Mouse (Mus musculus): ENCODE data around the gene Gsg1l. TPM values are rescaled to one million over a fixed set of nuclear protein-coding genes. Genes with fewer than 3 reads are reported as not detected.

Gsg1l gene
- polyA plus RNA-seq, 1 experiment: not detected

DNA sequence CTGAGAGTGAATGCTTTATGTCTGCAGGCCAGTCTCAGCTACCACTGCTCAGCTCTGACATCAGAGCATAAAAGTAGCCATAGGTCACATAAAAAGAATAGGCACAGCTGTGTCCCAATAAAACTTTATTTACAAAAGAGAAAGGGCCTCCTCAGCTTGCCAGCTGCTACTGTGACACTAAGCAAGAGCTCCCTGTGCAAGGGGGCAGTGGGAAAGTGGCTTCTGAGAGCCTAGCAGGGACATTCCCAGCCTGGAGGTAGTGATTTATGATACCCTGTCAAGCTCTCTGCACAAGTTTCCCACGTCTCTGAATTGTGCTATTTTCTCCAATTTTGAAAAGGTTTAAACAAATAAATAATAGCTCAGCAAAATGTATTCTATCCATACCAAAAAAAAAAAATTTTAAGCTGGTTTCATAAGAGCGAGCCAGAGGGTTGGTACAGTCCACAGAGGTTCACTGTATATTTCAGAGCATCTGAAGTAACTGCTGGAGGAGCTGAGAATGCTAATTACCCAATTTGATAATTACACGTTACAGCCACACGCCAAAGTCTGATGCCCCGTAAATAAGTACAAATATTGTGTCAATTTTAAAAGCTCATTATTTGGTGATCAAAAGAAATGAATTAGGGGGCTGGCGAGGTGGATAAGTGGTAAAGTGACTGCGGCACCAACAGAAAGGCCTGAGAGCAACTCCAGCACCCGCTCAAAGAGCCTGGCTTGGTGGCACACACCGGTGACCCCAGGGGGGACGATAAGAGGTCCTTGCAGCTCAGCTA lies 74.9 kb downstream of the Gsg1l start:
- Histone ChIP-seq H3K4me3 (ENCODE audit: low read depth, low read length) (no peak overlapping the region), H3K9ac (ENCODE audit: low read depth, poor library complexity, severe bottlenecking) (no peak overlapping the region), H3K9me3 (replicated peaks; ENCODE audit: control insufficient read depth, insufficient read depth, low read length, poor library complexity, severe bottlenecking) (no peaks in the 10 kb centered on the region), H3K4me1 (ENCODE audit: control insufficient read depth, insufficient read depth, low read length) (no peaks in the 10 kb centered on the region), H3K27ac (ENCODE audit: insufficient read depth, low read length) (no peak overlapping the region), H3K36me3 (ENCODE audit: control insufficient read depth, insufficient read depth, low read length, poor library complexity, severe bottlenecking) (no peaks in the 10 kb centered on the region), H3K27me3 (ENCODE audit: control insufficient read depth, insufficient read depth, low read length, poor library complexity, severe bottlenecking) (no peaks in the 10 kb centered on the region)
- TF ChIP-seq POLR2A (IDR thresholded peaks at IDR 0.05; ENCODE audit: insufficient read depth, low read length) (no peak), EP300 (IDR thresholded peaks at IDR 0.05; ENCODE audit: insufficient read depth, low read depth, low read length) (no peak), CTCF (IDR thresholded peaks at IDR 0.05; ENCODE audit: low read depth, low read length) (no peak)

DNA sequence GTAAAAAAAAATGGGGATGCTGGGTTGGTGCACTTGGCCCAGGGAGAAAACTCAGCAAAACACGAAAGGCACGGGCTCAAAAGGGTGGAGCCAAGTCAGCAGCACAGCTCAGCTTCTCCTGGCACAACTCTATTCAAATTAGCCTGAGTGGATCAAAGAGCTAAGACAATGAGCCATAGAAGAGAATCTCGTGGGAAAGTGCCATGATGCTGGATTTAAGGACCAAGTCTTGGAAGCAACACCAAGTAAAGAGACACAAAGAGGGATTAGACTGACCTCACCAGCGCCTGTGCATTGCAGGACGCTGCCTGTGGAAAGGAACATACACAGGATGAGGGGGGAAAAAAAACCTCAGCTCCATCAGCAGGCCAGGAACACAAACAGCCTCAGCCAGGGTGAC lies 76.9 kb downstream of the Gsg1l start:
- Histone ChIP-seq H3K4me1 (ENCODE audit: control insufficient read depth, insufficient read depth, low read length) (no peaks in the 10 kb centered on the region), H3K9me3 (replicated peaks; ENCODE audit: control insufficient read depth, insufficient read depth, low read length, poor library complexity, severe bottlenecking) (no peaks in the 10 kb centered on the region), H3K27me3 (ENCODE audit: control insufficient read depth, insufficient read depth, low read length, poor library complexity, severe bottlenecking) (no peaks in the 10 kb centered on the region), H3K9ac (ENCODE audit: low read depth, poor library complexity, severe bottlenecking) (no peak overlapping the region), H3K4me3 (ENCODE audit: low read depth, low read length) (no peak overlapping the region), H3K36me3 (ENCODE audit: control insufficient read depth, insufficient read depth, low read length, poor library complexity, severe bottlenecking) (no peaks in the 10 kb centered on the region), H3K27ac (ENCODE audit: insufficient read depth, low read length) (no peak overlapping the region)
- TF ChIP-seq CTCF (IDR thresholded peaks at IDR 0.05; ENCODE audit: low read depth, low read length) (no peak), POLR2A (IDR thresholded peaks at IDR 0.05; ENCODE audit: insufficient read depth, low read length) (no peak), EP300 (IDR thresholded peaks at IDR 0.05; ENCODE audit: insufficient read depth, low read depth, low read length) (no peak)

DNA sequence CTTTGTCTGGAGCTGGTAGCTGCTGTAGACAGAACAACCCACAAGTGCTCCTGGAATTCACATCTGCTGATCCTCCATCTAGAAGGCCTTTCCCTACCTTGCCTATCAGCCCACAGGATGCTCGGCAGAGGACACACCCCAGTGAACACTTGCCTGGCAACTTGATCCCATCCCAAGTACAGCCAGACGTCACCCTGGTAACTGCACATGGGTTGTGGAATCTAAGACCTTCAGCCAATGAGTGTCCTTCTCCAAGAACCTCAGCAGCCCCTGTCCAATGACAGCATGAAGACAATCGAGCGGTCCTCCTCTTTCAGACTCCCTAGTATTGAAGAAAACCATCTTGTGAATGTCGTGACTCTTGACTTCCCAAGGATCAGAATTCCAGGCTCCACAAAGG lies 80.5 kb downstream of the Gsg1l start:
- no peaks in the 10 kb centered on the region for H3K27me3 ChIP-seq (ENCODE audit: control insufficient read depth, insufficient read depth, low read length, poor library complexity, severe bottlenecking)
- H3K36me3 ChIP-seq (ENCODE audit: control insufficient read depth, insufficient read depth, low read length, poor library complexity, severe bottlenecking): no peaks in the 10 kb centered on the region
- H3K9ac ChIP-seq (ENCODE audit: low read depth, poor library complexity, severe bottlenecking): no peak overlapping the region
- no peaks in the 10 kb centered on the region for H3K9me3 ChIP-seq (replicated peaks; ENCODE audit: control insufficient read depth, insufficient read depth, low read length, poor library complexity, severe bottlenecking)
- TF ChIP-seq POLR2A (IDR thresholded peaks at IDR 0.05; ENCODE audit: insufficient read depth, low read length) (no peak), CTCF (IDR thresholded peaks at IDR 0.05; ENCODE audit: low read depth, low read length) (no peak)
- no peak overlapping the region for H3K4me3 ChIP-seq (ENCODE audit: low read depth, low read length)
- H3K27ac ChIP-seq (ENCODE audit: insufficient read depth, low read length): no peak overlapping the region
- H3K4me1 ChIP-seq (ENCODE audit: control insufficient read depth, insufficient read depth, low read length): no peaks in the 10 kb centered on the region

DNA sequence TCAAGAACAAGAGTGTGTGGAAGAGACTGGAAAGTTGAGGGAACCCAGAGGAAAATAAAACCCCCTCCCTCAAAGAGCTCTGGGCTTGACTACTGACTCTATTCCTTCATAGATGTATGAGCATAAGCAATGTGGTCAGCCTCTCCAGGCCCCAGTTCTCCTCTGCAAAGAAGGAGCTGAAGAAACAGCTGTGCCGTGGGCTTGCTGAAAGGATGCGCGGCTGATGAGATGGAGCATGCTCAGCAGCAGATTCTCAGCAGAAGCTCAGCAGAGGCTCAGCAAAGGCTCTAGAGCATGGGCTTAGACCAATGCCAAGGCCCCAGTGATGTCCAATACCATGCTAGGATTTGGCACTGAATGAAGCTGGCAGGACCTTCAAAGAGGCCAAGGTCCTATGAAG lies 82.3 kb downstream of the Gsg1l start:
- no peak overlapping the region for H3K27ac ChIP-seq (ENCODE audit: insufficient read depth, low read length)
- H3K9me3 ChIP-seq (replicated peaks; ENCODE audit: control insufficient read depth, insufficient read depth, low read length, poor library complexity, severe bottlenecking): no peaks in the 10 kb centered on the region
- no peaks in the 10 kb centered on the region for H3K4me1 ChIP-seq (ENCODE audit: control insufficient read depth, insufficient read depth, low read length)
- H3K4me3 ChIP-seq (ENCODE audit: low read depth, low read length): no peak overlapping the region
- H3K27me3 ChIP-seq (ENCODE audit: control insufficient read depth, insufficient read depth, low read length, poor library complexity, severe bottlenecking): no peaks in the 10 kb centered on the region
- no peak overlapping the region for H3K9ac ChIP-seq (ENCODE audit: low read depth, poor library complexity, severe bottlenecking)
- TF ChIP-seq EP300 (IDR thresholded peaks at IDR 0.05; ENCODE audit: insufficient read depth, low read depth, low read length): no peak
- no peaks in the 10 kb centered on the region for H3K36me3 ChIP-seq (ENCODE audit: control insufficient read depth, insufficient read depth, low read length, poor library complexity, severe bottlenecking)

DNA sequence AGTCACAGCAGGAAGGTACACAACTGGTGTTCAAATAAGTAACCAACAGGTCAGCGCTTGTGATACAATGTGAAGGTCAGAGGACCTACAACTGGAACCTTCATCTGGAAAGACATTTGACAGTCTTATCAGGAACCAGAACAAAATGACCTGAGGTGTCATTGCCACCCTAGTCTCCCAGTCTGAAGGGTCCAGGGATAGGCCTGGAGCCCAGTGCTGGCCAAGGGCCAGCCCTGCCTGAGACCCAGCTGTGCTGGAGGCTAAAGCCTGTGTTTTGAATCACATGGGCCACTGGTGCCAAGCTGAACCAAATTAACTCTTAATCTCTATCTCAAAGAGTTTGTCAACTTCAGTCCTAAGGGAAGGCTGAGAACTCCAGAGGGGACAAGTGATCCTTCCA lies 86.1 kb downstream of the Gsg1l start:
- H3K4me3 ChIP-seq (ENCODE audit: low read depth, low read length): no peak overlapping the region
- H3K36me3 ChIP-seq (ENCODE audit: control insufficient read depth, insufficient read depth, low read length, poor library complexity, severe bottlenecking): no peaks in the 10 kb centered on the region
- no peak overlapping the region for H3K27ac ChIP-seq (ENCODE audit: insufficient read depth, low read length)
- peaks cover 2% of the 10 kb centered on the region for H3K4me1 ChIP-seq (ENCODE audit: control insufficient read depth, insufficient read depth, low read length)
- no peaks in the 10 kb centered on the region for H3K9me3 ChIP-seq (replicated peaks; ENCODE audit: control insufficient read depth, insufficient read depth, low read length, poor library complexity, severe bottlenecking)
- TF ChIP-seq EP300 (IDR thresholded peaks at IDR 0.05; ENCODE audit: insufficient read depth, low read depth, low read length): no peak
- no peaks in the 10 kb centered on the region for H3K27me3 ChIP-seq (ENCODE audit: control insufficient read depth, insufficient read depth, low read length, poor library complexity, severe bottlenecking)
- H3K9ac ChIP-seq (ENCODE audit: low read depth, poor library complexity, severe bottlenecking): no peak overlapping the region

DNA sequence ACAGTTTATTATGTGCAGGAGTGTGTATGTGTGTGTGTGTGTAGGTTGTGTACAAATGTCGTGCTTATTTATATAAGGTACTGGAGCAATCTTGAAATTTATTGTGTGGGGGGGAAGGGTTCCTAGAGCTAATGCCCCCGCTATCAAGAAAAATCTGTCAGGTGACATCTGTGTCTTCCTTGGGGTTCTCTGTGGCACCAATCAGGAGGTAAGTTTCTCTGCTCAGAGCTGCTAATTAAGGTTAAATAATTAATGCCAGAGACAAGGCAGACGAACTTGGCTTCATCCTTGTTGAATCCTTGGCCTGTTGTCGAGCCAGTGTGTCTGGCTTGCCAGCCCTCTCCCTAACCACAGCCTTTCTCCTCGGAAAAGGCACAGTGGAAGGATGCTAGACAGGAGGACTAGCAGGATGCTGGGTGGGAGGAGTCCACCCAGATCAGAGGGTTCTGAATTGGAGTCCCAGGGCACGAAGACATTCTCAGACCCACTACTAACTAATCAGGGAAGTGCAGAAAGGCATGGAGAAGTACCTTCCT lies 89.8 kb downstream of the Gsg1l start:
- Histone ChIP-seq H3K36me3 (ENCODE audit: control insufficient read depth, insufficient read depth, low read length, poor library complexity, severe bottlenecking) (no peaks in the 10 kb centered on the region), H3K9ac (ENCODE audit: low read depth, poor library complexity, severe bottlenecking) (no peak overlapping the region), H3K4me3 (ENCODE audit: low read depth, low read length) (no peak overlapping the region), H3K4me1 (ENCODE audit: control insufficient read depth, insufficient read depth, low read length) (peaks cover 2% of the 10 kb centered on the region), H3K27ac (ENCODE audit: insufficient read depth, low read length) (no peak overlapping the region), H3K9me3 (replicated peaks; ENCODE audit: control insufficient read depth, insufficient read depth, low read length, poor library complexity, severe bottlenecking) (no peaks in the 10 kb centered on the region), H3K27me3 (ENCODE audit: control insufficient read depth, insufficient read depth, low read length, poor library complexity, severe bottlenecking) (no peaks in the 10 kb centered on the region)
- TF ChIP-seq CTCF (IDR thresholded peaks at IDR 0.05; ENCODE audit: low read depth, low read length): no peak
- no peak for TF ChIP-seq EP300 (IDR thresholded peaks at IDR 0.05; ENCODE audit: insufficient read depth, low read depth, low read length)
- TF ChIP-seq POLR2A (IDR thresholded peaks at IDR 0.05; ENCODE audit: insufficient read depth, low read length): no peak

Data from ES-Bruce4 (cell line).